Mouse (Mus musculus) midbrain, embryonic 14.5 days (tissue): Measurements from ENCODE around the gene Fam155a. TPM values are rescaled to one million over a fixed set of nuclear protein-coding genes. Genes with fewer than 3 reads are reported as not detected.

Source experiments
- ATAC-seq: fragments of 200-750 bp; cut with Nextera tagmentation; 2 replicates; pipeline ENCODE4 v1.8.0; 2017; ENCODE audit warnings: moderate number of reproducible peaks, moderate library complexity; ENCODE audit not compliant: low FRiP score, low TSS enrichment
- DNase-seq: peaks from one replicate; pipeline ENCODE4 v3.0.0-alpha.2; 2015
- H3K27ac ChIP-seq: fragments of 300-500 bp; sonication (generic); replicated peaks from 2 replicates; pipeline ENCODE4 v1.5.1; 2014; ENCODE audit warnings: mild to moderate bottlenecking, low read depth, low read length, moderate library complexity
- H3K27me3 ChIP-seq: fragments of 300-500 bp; sonication (generic); 2 replicates; pipeline ENCODE4 v1.6.1; 2014; ENCODE audit warnings: low read length, control low read depth, mixed read lengths; ENCODE audit not compliant: control insufficient read depth, insufficient read depth
- H3K36me3 ChIP-seq: fragments of 300-500 bp; sonication (generic); 2 replicates; pipeline ENCODE4 v1.6.1; 2014; ENCODE audit warnings: low read length, control low read depth; ENCODE audit not compliant: control insufficient read depth, insufficient read depth
- H3K4me1 ChIP-seq: fragments of 300-500 bp; sonication (generic); 2 replicates; pipeline ENCODE4 v1.6.1; 2014; ENCODE audit warnings: mild to moderate bottlenecking, antibody characterized with exemption, low read length, control low read depth; ENCODE audit not compliant: control insufficient read depth, insufficient read depth
- H3K4me2 ChIP-seq: fragments of 300-500 bp; sonication (generic); 2 replicates; pipeline ENCODE4 v1.6.1; 2014; ENCODE audit warnings: mild to moderate bottlenecking, low read length, moderate library complexity
- H3K4me3 ChIP-seq: fragments of 300-500 bp; sonication (generic); replicated peaks from 2 replicates; pipeline ENCODE4 v1.5.1; 2014; ENCODE audit warnings: low read depth, low read length
- H3K9ac ChIP-seq: fragments of 300-500 bp; sonication (generic); replicated peaks from 2 replicates; pipeline ENCODE4 v1.6.1; 2014; ENCODE audit warnings: mild to moderate bottlenecking, low read length, moderate library complexity
- H3K9me3 ChIP-seq: fragments of 300-500 bp; sonication (generic); 2 replicates; pipeline ENCODE4 v1.6.1; 2016; ENCODE audit warnings: low read length, control low read depth, mixed read lengths; ENCODE audit not compliant: control insufficient read depth
- WGBS: fragments of 180-500 bp; shearing (Covaris S2); extraction: QIAGEN DNeasy Blood & Tissue Kit; methylation state at CpG from one replicate; pipeline ENCODE4 v1.1.7; 2014; 5-methylcytosine and 5-hydroxymethylcytosine counted together
- polyA plus RNA-seq: library from polyadenylated mRNA; unstranded; fragments of >200 nt; fragmentation: Nextera tagmentation; extraction: Ambion mirVana; gene quantifications from 2 replicates; pipeline ENCODE4 v1.2.1, GENCODE M21; 2014

The Fam155a gene
- polyA plus RNA-seq, 1 experiment from 2014 or later, result 30.2 TPM

DNA sequence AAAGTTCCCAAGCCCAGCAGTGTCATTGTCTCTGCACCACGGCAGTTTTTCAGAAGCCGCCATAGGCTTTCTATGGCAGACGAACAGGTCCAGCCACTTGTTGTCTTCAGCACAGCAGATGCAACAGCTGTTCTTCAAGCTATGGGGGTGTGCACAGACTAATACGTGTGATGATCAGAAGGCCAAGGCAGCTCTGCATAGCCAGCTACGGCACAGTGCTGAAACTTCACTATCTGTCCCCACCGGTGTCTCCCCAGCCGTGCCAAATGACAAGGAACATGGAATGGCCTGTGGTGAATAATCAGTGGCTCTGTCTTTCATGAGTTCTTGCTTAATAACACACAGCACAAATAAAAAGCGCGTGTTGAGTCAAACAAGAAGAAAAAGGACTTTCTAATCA, 428.4 kb downstream of the Fam155a start:
- no peaks in the 10 kb centered on the region for H3K27me3 ChIP-seq
- H3K4me3 ChIP-seq, result no peak overlapping the region
- no peak for DNase-seq
- 78% methylated on average over 9 of the region's 9 CpGs for WGBS
- H3K9me3 ChIP-seq, result no peaks in the 10 kb centered on the region
- ATAC-seq, result no peak
- H3K4me1 ChIP-seq, result no peaks in the 10 kb centered on the region
- H3K27ac ChIP-seq, result no peak overlapping the region
- no peaks in the 10 kb centered on the region for H3K36me3 ChIP-seq
- H3K4me2 ChIP-seq, result no peak overlapping the region
- H3K9ac ChIP-seq, result no peak overlapping the region

DNA sequence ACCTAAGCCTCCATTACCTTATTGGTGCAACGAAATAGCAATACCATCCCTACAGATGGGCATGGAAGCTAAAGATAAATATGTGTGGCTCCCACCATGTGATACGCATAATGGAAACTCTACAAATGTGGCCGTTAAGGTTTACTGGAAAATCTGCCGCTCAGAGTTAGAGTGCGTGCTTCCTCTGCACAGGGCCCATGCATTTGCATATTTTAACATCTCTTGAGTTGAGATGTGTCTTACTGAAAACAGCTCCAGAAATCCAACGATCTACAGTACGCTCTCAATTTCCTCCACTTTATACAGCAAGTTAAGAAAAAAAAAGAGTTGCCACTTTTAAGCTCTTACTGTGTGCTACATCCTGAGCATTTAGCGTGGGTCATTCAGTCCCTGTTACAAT, 433.1 kb downstream of the Fam155a start:
- WGBS, result 89% methylated on average over 8 of the region's 8 CpGs
- Histone ChIP-seq H3K27me3 (no peaks in the 10 kb centered on the region), H3K4me2 (no peak overlapping the region), H3K9ac (no peak overlapping the region), H3K9me3 (no peaks in the 10 kb centered on the region), H3K4me1 (peaks cover 16% of the 10 kb centered on the region), H3K36me3 (no peaks in the 10 kb centered on the region), H3K27ac (no peak overlapping the region), H3K4me3 (no peak overlapping the region)
- no peak for DNase-seq
- ATAC-seq, result no peak

DNA sequence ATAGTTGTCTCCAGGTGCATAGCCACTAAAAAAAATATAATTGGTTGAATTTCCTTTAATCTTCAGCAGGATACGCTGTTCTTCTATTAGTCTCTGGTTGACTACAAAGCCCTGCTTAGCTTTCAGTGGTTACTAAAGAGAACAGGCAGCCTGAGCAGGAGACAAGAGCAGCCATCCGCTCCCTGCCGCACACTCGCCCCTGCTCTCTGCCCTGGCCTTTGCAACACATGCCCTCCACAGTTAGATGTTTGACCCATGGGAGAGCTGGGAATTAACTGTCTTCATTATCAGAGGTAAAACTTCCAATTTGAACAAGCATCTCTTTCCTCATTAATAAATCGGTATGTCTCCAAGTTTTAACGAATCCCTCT, 435.0 kb downstream of the Fam155a start:
- ATAC-seq (no peak), DNase-seq (peak; percentile 49)
- H3K4me2 ChIP-seq, result peak overlapping the region; percentile 24; the same call in 1 of the 2 replicates
- no peaks in the 10 kb centered on the region for H3K9me3 ChIP-seq
- WGBS, result 21% methylated on average over 6 of the region's 6 CpGs
- H3K4me3 ChIP-seq, result no peak overlapping the region
- H3K36me3 ChIP-seq, result no peaks in the 10 kb centered on the region
- H3K4me1 ChIP-seq, result peaks cover 16% of the 10 kb centered on the region
- 0 out of 2 replicates have a peak overlapping the region, but pooled peaks have one; percentile 12 for H3K9ac ChIP-seq
- no peaks in the 10 kb centered on the region for H3K27me3 ChIP-seq
- H3K27ac ChIP-seq, result peak overlapping the region; percentile 55

DNA sequence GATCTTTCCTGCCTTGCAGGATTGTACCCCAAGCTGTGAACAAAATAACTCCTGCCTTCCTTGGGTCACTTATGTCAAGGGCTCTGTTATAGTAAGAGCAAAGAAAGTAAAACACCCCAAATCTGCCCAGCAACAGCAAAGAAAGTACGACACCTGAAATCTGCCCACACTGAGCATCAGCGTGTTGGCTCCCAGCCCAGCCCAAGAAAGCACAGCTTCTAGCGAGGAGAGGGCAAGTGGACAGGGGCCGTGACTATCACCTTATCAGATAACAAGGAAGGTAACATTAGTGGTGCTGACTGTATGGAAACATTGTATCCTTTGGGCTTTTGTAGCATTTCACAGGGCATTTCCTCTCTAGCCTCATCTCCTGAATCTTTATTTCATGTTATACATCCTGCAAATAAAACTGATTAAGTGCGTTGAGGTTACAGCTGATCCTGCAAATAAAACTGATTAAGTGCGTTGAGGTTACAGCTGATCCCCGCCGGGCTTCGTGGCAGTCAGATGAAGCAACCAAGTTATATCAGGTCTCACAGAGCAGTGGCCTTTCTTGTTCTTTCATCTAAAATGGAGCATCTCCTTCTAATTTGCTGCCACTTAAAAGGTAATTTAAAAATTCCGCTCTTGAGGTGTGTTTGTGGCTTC, 435.6 kb downstream of the Fam155a start:
- DNase-seq, result peak; percentile 41
- ATAC-seq, result no peak
- H3K27me3 ChIP-seq, result no peaks in the 10 kb centered on the region
- H3K4me3 ChIP-seq, result no peak overlapping the region
- H3K4me2 ChIP-seq, result peak overlapping the region; percentile 24; the same call in 1 of the 2 replicates
- peaks cover 16% of the 10 kb centered on the region for H3K4me1 ChIP-seq
- WGBS, result 36% methylated on average over 10 of the region's 10 CpGs
- H3K9me3 ChIP-seq, result no peaks in the 10 kb centered on the region
- H3K36me3 ChIP-seq, result no peaks in the 10 kb centered on the region
- H3K9ac ChIP-seq, result peak overlapping the region; percentile 12; the same call in 1 of the 2 replicates
- peak overlapping the region; percentile 55 for H3K27ac ChIP-seq

DNA sequence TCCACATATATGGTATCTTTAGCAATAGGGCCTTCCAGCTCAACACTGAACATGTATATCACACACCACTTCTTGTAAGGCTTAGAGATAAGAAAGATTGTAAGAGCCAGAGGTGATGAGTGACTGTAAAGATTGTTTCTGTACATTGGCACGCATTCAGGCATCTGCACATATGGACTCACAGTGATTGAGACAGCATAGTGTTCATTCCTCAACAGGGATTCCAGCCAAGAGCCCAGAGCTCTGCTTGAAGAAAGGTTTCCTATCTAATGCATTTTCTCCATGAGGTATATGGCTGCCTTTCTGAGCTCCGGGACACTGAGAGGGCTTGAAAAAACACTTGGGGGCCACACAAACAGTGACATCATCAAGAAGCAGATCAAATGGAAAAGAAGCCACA, 438.2 kb downstream of the Fam155a start:
- Histone ChIP-seq H3K36me3 (no peaks in the 10 kb centered on the region), H3K9ac (no peak overlapping the region), H3K4me3 (no peak overlapping the region), H3K4me2 (no peak overlapping the region), H3K27ac (no peak overlapping the region), H3K4me1 (peaks cover 16% of the 10 kb centered on the region), H3K27me3 (no peaks in the 10 kb centered on the region), H3K9me3 (no peaks in the 10 kb centered on the region)
- WGBS, result 94% methylated on average over 2 of the region's 2 CpGs
- no peak for ATAC-seq
- no peak for DNase-seq

DNA sequence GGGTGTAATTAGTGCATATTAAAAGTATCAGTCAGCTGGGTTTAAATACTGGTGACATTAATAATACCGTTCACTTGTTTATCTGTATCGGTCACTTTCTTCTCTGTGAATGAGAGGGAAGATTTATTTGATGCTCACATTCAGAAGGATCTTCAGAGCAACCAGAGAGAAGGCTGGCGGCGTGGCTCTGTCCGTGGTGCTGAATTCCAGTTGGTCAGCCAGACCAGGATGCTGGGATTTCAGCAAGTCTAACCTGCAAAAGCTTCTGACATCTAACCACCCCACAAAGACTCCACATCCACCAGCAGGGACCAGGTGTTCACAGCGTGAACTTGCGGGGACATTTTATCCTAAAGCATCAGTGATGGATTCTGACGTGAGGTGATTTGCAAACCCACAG, 461.5 kb downstream of the Fam155a start:
- Histone ChIP-seq H3K36me3 (no peaks in the 10 kb centered on the region), H3K4me2 (no peak overlapping the region), H3K27me3 (no peaks in the 10 kb centered on the region), H3K27ac (no peak overlapping the region), H3K4me3 (no peak overlapping the region), H3K4me1 (no peaks in the 10 kb centered on the region), H3K9ac (no peak overlapping the region), H3K9me3 (no peaks in the 10 kb centered on the region)
- 40% methylated on average over 8 of the region's 8 CpGs for WGBS
- DNase-seq (peak; percentile 56), ATAC-seq (no peak)

DNA sequence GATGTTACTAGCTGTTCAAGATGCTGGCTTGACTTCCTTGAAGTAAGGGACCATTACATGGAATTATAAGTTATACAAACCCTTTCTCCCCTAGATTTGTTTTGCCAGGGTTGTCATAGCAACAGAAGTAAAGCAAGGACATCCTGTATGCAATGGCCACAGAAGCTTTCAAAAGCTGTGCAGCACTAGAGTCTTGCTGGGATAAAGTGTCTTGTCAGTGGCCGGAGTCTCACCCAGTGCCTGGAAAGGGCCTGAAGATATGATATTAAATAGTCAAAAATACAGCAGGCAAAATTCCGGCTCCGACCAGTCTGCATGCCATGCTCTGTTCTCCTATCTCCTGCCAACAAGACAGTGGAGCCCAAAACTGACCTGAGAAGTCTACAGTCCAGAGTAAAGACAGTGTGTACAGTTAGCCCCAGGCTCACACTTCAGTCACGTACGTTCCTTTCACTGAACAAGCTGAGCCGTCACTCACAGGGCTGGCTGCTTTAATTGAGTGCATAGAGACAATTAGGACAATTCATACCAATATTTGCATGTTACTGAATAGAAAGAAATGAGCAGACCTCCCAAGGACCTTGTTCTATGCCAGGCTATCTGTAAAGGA, 467.3 kb downstream of the Fam155a start:
- 65% methylated on average over 6 of the region's 6 CpGs for WGBS
- peak; percentile 20; the same call in 1 of the 2 replicates for ATAC-seq
- Histone ChIP-seq H3K4me2 (no peak overlapping the region), H3K36me3 (no peaks in the 10 kb centered on the region), H3K27me3 (no peaks in the 10 kb centered on the region), H3K9me3 (no peaks in the 10 kb centered on the region), H3K27ac (no peak overlapping the region), H3K9ac (no peak overlapping the region), H3K4me3 (no peak overlapping the region), H3K4me1 (no peaks in the 10 kb centered on the region)
- DNase-seq, result peak; percentile 33

DNA sequence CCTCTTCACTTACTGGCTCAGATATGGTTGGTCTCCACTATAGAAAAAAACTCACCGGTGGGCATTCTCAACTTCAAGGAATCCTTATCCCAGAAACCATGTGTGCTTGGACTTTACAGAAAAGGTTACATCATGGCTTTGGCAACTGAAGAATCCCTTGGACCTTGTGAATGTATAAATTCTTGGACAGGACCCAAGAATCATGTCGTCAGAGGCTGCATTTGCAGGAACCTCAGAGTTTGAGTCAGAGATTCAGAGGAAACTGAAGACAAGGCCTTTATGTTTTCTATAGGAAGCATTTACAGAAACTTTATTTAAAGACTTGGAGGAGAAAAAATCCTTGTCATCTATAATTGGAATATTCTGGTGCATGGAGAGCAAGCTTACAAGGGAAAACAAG, 475.9 kb downstream of the Fam155a start:
- no peak overlapping the region for H3K9ac ChIP-seq
- H3K27me3 ChIP-seq, result no peaks in the 10 kb centered on the region
- ATAC-seq (no peak), DNase-seq (no peak)
- no peak overlapping the region for H3K4me3 ChIP-seq
- H3K9me3 ChIP-seq, result no peaks in the 10 kb centered on the region
- no peak overlapping the region for H3K27ac ChIP-seq
- no peak overlapping the region for H3K4me2 ChIP-seq
- H3K36me3 ChIP-seq, result no peaks in the 10 kb centered on the region
- WGBS, result 89% methylated on average over 2 of the region's 2 CpGs
- H3K4me1 ChIP-seq, result no peaks in the 10 kb centered on the region

DNA sequence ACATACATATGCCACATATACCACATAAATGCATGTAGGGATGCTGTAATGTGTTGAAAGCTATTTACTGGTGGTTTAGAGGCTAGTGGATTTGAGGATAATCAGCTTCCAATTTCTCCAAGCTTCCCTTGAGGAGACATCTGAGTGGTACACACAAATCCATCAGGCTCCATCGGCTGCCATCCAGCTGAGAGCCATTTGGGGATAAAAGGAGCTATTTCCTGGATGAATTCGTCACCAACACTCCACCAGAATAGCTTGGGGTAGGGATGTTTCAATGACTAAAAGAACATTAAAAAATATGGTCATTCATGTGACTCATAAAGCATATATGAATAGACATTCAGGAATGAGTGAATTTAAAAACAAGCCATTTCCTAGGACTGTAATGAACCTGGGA, 478.4 kb downstream of the Fam155a start:
- Histone ChIP-seq H3K27me3 (no peaks in the 10 kb centered on the region), H3K9ac (no peak overlapping the region), H3K4me2 (no peak overlapping the region), H3K9me3 (no peaks in the 10 kb centered on the region), H3K4me1 (no peaks in the 10 kb centered on the region), H3K27ac (no peak overlapping the region), H3K4me3 (no peak overlapping the region), H3K36me3 (no peaks in the 10 kb centered on the region)
- no peak for DNase-seq
- WGBS, result 71% methylated on average over 2 of the region's 2 CpGs
- no peak for ATAC-seq
